Mouse (Mus musculus) lung, adult 10 weeks (tissue): ENCODE measurements around the gene Nup43. TPM values are rescaled to one million over a fixed set of nuclear protein-coding genes. Genes with fewer than 3 reads are reported as not detected.

ENCODE experiments used
- polyA plus RNA-seq: library from polyadenylated mRNA; stranded (reverse); fragments of 350-450 nt; fragmentation: Illumina TruSeq; extraction: RNeasy Lipid Tissue Mini Kit (QIAGEN cat#74804); gene quantifications from one replicate; pipeline ENCODE4 v1.2.3, GENCODE M21; 2014; ENCODE audit warnings: low read depth, low replicate concordance; ENCODE audit not compliant: insufficient read depth

Nup43 gene
- polyA plus RNA-seq = 7.4 TPM

DNA sequence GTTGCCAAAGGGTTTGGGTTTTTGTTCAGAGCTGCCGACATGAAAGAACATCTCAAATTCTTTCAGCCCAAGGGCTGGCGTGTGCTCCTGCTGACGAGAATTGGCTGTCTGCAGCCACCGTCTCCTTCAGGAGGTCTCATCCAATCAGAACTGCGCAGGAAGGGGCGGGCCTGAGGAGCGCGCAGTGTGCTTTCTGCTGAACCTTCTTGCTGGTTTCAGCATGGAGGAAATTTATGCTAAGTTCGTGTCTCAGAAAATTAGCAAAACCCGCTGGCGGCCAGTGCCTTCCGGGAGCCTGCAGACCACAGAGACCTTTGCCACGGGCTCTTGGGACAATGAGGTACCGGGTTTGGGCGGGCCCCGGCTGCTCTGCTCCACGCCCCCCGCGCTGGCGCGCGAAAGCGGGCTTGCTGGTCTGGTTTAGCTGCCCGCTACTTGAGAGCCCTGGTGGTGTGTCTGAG is at the start of gene Nup43:
Nup43 (plus strand) TSS at position 162 of the 461 bp plus-strand sequence.

DNA sequence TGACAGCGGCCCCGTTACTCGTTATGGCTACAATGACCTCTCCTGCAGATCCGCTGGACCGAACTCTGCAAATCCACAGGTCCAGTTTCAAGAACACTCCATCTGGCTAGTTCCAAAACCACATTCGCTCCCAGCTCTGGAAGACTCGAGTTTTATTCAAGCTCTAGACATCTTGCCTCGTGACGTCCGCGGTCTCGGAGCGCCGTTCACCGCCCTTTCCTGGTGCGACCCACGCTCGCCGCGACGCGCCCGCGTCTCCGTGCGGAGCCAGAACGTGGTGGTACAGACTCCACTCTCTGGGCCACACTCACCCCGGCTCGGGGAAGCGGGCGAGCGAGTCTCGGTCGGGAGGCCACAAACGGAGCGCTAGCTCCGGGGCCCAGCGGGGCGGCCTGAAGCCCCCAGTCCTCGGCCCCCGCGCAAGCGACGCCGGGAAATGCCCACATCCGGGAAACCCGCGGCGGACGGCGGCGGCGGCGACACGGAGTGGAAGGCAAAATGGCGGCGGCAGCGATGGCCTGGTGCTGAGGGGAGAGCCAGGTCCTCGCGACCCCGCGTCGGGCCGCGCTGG is 13.5 kb downstream of the Nup43 start, which contains the start of the genes Pcmt1 and Lats1:
Pcmt1 (minus strand) TSS at position 406 of the 571 bp plus-strand sequence.
Lats1 (plus strand) TSS at position 484 of the 571 bp plus-strand sequence.

DNA sequence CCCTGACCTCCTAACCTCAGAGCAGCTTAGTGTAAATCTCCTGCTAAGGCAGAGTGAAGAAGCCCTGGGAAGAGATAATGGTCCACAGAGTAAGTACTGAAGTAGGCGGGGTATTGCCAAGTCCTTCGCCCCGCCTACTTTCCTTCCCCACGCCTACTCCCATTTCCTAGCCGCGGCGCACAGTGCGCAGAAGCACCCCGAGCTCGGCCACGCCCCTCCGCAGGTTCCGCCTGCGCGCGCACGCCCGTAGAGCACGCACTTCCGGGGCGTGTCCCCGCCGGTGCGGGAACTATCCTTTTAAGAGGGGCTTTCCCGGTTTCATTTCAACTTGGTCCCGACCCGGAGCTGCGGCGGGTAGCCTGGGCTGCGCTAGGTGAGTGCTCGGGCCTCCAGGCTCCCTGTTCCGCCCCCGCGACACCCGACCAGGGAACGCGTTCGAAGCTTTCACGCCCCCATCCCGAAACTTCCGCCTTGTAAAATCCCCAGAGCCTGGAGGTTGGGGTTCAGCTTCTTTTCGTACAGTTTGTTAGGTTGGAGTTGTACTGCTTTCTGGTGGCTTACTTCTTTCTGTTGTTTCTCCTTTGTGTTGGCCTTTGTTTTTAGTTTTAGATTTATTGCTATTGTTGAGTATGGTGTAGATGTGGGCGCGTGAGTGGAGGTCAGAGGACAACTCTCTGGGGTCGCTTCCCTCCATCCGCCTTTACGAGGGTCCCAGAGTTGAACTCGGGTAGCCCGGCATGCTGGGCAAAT is 58.6 kb downstream of the Nup43 start, which contains the start of gene Katna1:
Katna1 (plus strand) TSS at position 250 of the 750 bp plus-strand sequence.

Other genes with a start within 250 kb of the Nup43 start
- gene Ulbp1, start 193.9 kb upstream of the Nup43 start, polyA plus RNA-seq = 0.63 TPM
- 1.9 TPM for gene Lrp11, start 77.7 kb upstream of the Nup43 start, polyA plus RNA-seq
- gene Pcmt1, start 13.6 kb downstream of the Nup43 start, polyA plus RNA-seq = 50.9 TPM
- gene Lats1, start 13.7 kb downstream of the Nup43 start, polyA plus RNA-seq = 7.0 TPM
- gene Katna1, start 58.5 kb downstream of the Nup43 start, polyA plus RNA-seq = 25.0 TPM
- gene Ginm1, start 125.3 kb downstream of the Nup43 start, polyA plus RNA-seq = 77.0 TPM
- 13.0 TPM for gene Ppil4, start 125.4 kb downstream of the Nup43 start, polyA plus RNA-seq
- gene Zc3h12d, start 165.0 kb downstream of the Nup43 start, polyA plus RNA-seq = 1.1 TPM